Mouse (Mus musculus): ENCODE results near the gene Rfxap.

Gene Rfxap

GRCm38 (mm10) chr3:54766034-54766433 is 41.6 kb downstream of the Rfxap start:
- DNase-seq = no peak

GRCm38 (mm10) chr3:54765521-54765920 is 42.1 kb downstream of the Rfxap start:
- peak in 1 of 2 experiments; percentile 37 for DNase-seq

DNA sequence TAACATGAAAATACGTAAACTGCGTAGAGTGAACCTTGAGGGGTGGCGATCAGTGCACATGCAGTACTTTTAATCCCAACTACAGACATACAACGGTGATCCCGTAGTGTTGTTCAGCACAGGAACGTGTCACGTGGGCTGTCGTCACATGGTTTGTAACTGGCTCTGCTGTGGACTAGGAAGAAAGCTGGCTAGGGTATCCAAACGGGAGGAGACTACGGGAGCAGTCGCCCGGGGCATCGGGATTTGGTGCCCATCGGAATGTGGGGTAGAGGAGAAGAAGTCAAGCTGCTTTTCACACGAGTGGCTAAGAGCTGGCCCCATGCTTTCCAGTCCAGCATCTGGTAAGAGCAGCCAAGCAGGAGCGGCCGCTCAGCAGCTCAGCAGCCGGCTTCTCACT is 43.2 kb downstream of the Rfxap start:
- peak; percentile 49 to 66 for DNase-seq

GRCm38 (mm10) chr3:54761258-54761657 is 46.3 kb downstream of the Rfxap start:
- DNase-seq = no peak

- no peak for DNase-seq
These were observed 47.1 kb downstream of the Rfxap start for GRCm38 (mm10) chr3:54760321-54761115.

DNA sequence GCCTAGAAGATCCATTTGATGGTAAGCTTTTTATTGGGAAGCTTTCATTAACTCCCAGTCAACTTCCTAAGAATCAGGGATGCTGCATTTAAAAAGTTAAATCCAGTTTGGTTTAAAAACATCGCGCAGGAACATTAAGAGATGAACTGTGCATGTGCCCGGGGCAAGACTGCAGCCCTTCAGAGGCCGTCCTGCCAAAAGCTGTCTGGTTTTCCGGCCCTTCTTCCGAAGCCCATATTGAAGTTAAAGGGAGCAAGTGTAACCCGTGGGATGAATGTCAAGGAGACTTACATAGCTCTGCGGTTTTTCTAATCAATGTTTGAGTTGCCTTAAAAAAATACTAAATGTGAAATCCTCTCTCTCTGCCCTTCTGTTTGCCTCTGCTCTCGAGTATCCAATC is 48.4 kb downstream of the Rfxap start:
- DNase-seq = no peak

GRCm38 (mm10) chr3:54757446-54757845 is 50.1 kb downstream of the Rfxap start:
- DNase-seq = no peak

GRCm38 (mm10) chr3:54756058-54756457 is 51.5 kb downstream of the Rfxap start:
- DNase-seq = peak; percentile 39 to 53

DNA sequence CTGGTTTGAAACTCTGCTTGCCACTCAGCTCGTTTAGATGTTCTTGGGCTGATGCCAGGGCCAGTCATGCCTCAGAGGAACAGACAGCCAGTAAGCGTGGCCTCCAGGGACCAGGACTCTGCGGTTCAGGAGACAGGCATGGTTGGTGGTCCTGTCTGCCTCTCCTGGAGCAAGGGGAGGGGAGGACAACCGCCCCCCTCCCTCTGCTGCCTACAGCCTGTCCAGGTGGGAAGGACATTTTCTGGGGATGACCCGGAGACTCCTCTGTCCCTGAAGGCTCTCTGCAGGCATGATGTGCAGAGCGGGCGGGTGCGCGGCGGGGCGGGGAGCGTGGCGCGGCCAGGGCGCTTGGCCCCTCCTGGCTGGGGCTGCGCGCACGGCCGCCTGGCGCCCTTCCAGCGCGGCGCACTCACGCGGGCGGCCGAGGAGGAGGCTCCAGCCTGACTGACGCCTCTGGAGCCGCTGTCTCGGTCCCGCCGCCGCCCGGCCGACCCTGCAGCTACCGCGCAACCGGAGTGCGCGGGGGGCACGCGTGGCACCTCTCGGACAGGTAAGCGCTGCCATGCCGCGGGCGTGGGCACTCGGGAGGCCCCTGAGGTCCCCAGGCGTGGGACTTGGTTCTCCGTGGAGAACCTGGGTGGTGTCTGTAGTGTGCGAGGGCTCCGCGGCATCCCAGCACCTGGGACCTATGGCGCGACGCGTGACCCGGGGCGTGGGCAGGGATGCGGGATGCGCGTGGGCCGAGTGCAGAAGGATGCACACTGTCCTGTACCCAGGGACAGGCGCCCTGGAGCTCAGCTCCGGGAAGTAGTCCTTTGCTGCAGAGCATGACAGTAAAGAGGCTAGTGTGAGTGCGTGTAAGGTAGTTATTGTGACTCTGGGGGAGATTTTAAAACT is 52.2 kb downstream of the Rfxap start, which contains the start of gene Smad9:
Gene Smad9, plus strand, starts transcription at position 438 of the 897 bp plus-strand sequence.
- peak; percentile 74 to 83 for DNase-seq

DNA sequence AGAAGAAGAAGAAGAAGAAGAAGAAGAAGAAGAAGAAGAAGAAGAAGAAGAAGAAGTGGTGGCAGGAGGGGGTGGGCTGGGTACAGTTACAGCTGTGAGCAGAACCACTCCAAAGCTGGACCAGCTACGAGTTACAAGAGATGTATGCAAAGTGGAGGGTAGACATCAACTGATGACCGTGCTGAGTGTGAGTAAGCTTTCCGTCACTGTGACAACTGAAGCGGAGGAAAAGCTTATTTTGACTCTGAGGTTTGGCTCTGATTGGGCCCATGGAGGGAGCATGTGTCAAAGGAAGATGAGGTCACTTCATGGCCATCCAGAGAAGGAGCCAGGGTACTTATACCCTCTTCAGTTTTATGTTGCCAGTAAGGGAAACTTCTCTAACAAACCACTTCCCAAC is 54.2 kb downstream of the Rfxap start:
- DNase-seq = no peak
